Mouse (Mus musculus): ENCODE measurements at regions not wholly inside any gene's neighbourhood (a gene's known extent, or its start where the extent isn't known, plus 50 kb on each side); places are given as distances from the start of the nearest gene placed in this dataset.
"Not testable (repeated sequence)": the region's sequence is repeated elsewhere in the genome, so short reads cannot be mapped to it uniquely, and the experiment has no call there.

- DNase-seq (ENCODE audit: low spot score), result not testable (repeated sequence)
These were observed 126.3 kb upstream of the Thpo start for GRCm38 (mm10) chr16:20860606-20861005.

- no peak for DNase-seq (ENCODE audit: low spot score)
These were observed 120.4 kb upstream of the Thpo start for GRCm38 (mm10) chr16:20854696-20855213.

- DNase-seq (ENCODE audit: low spot score), result no peak
These were observed 103.8 kb upstream of the Thpo start for GRCm38 (mm10) chr16:20838151-20838550.

- no peak for DNase-seq (ENCODE audit: low spot score)
These were observed 102.6 kb upstream of the Thpo start for GRCm38 (mm10) chr16:20836866-20837265.

- not testable (repeated sequence) for DNase-seq (ENCODE audit: low spot score)
These were observed 99.5 kb upstream of the Thpo start for GRCm38 (mm10) chr16:20833838-20834237.

GRCm38 (mm10) chr16:20833301-20833700 is 99.0 kb upstream of the Thpo start:
- DNase-seq (ENCODE audit: low spot score), result no peak

- no peak for DNase-seq (ENCODE audit: low spot score)
These were observed 95.6 kb upstream of the Thpo start for GRCm38 (mm10) chr16:20829732-20830435.

- DNase-seq (ENCODE audit: low spot score), result no peak
These were observed 94.9 kb upstream of the Thpo start for GRCm38 (mm10) chr16:20828996-20829731.

GRCm38 (mm10) chr16:20824226-20824625 is 89.9 kb upstream of the Thpo start:
- no peak for DNase-seq (ENCODE audit: low spot score)

GRCm38 (mm10) chr16:20820939-20821338 is 86.6 kb upstream of the Thpo start:
- no peak for DNase-seq (ENCODE audit: low spot score)

GRCm38 (mm10) chr16:20819568-20819967 is 85.3 kb upstream of the Thpo start:
- no peak for DNase-seq (ENCODE audit: low spot score)

GRCm38 (mm10) chr16:20818711-20819189 is 84.4 kb upstream of the Thpo start:
- no peak for DNase-seq (ENCODE audit: low spot score)

- DNase-seq (ENCODE audit: low spot score), result no peak
These were observed 80.7 kb upstream of the Thpo start for GRCm38 (mm10) chr16:20814976-20815375.

- no peak for DNase-seq (ENCODE audit: low spot score)
These were observed 79.9 kb upstream of the Thpo start for GRCm38 (mm10) chr16:20814240-20814639.

- DNase-seq (ENCODE audit: low spot score), result not testable (repeated sequence)
These were observed 77.7 kb upstream of the Thpo start for GRCm38 (mm10) chr16:20812025-20812424.

GRCm38 (mm10) chr16:20810322-20810721 is 76.0 kb upstream of the Thpo start:
- DNase-seq (ENCODE audit: low spot score), result no peak

- DNase-seq (ENCODE audit: low spot score), result no peak
These were observed 74.0 kb upstream of the Thpo start for GRCm38 (mm10) chr16:20808263-20808662.

GRCm38 (mm10) chr16:20806739-20807138 is 72.4 kb upstream of the Thpo start:
- no peak for DNase-seq (ENCODE audit: low spot score)

- DNase-seq (ENCODE audit: low spot score), result no peak
These were observed 71.5 kb upstream of the Thpo start for GRCm38 (mm10) chr16:20805793-20806192.

- no peak for DNase-seq (ENCODE audit: low spot score)
These were observed 70.8 kb upstream of the Thpo start for GRCm38 (mm10) chr16:20805086-20805485.

GRCm38 (mm10) chr16:20804601-20805017 is 70.3 kb upstream of the Thpo start:
- DNase-seq (ENCODE audit: low spot score), result peak; percentile 73

- peak; percentile 31 for DNase-seq (ENCODE audit: low spot score)
These were observed 69.1 kb upstream of the Thpo start for GRCm38 (mm10) chr16:20803278-20803930.

GRCm38 (mm10) chr16:20802724-20803123 is 68.4 kb upstream of the Thpo start:
- DNase-seq (ENCODE audit: low spot score), result peak; percentile 24

Measured in ovary, postnatal 36 days (tissue).